Mouse (Mus musculus) lung, postnatal 0 days (tissue): ENCODE data around the gene Dapl1.

Experiments
- CTCF ChIP-seq: IDR thresholded peaks from 2 replicates; pipeline ENCODE4 v1.5.1; 2016; ENCODE audit warnings: antibody characterized with exemption, mild to moderate bottlenecking
- EP300 ChIP-seq: IDR thresholded peaks from 2 replicates; pipeline ENCODE4 v1.6.1; 2016; ENCODE audit warnings: antibody characterized with exemption, mild to moderate bottlenecking, control low read depth

- TF ChIP-seq CTCF (no peak), EP300 (no peak)
Measured at GRCm38 (mm10) chr2:59439824-59440223, 44.6 kb upstream of the Dapl1 start.
